10 mouse cellular contexts compared by ENCODE assay signal in the genomic region with DNA sequence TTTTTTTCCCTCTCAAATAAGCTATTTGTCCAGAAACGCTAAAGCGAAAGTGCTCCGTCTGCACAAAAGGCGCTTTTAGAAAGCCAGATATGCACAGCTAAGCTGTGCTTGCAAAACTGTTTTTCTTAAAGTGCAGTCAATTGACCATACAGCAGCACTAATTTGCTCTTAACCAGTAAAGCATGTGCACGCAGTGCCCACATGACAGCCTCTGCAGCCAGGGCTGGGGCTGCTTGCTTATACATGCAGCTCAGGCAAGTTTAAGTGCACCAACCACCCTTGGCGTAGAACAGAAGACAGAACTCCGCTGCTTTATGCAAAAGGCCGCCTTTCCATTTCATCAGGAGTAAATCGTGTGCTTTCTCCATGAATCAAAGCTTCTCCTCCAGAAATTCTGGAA.
DNase-seq lines count a peak whose midpoint lies in the region; ATAC-seq lines count a peak whose summit lies in the region.
"Had no signal": no experiment of that assay in that cellular context is flagged by ENCODE, and none has a peak within 500 bp of the region (broad histone marks: within the 10 kb centered on the region; RNA-seq: fewer than 3 reads in every experiment).

No protein-coding gene starts in this region.

- 0 out of 2 replicates have a peak overlapping the region, but pooled peaks have one; percentile 35 for H3K9ac ChIP-seq in forebrain, embryonic 16.5 days (replicated peaks; ENCODE audit: low read depth, low read length)
- H3K9ac ChIP-seq in heart, embryonic 12.5 days, result no peak overlapping the region

- ATAC-seq in forebrain, embryonic 16.5 days, result peak; percentile 95
- no peak for ATAC-seq in heart, embryonic 12.5 days (ENCODE audit: insufficient number of reproducible peaks, low FRiP score)
- ATAC-seq in megakaryocyte, adult 5-6 weeks (ENCODE audit: poor library complexity, severe bottlenecking), result no peak

- H3K4me3 ChIP-seq in forebrain, embryonic 16.5 days (replicated peaks; ENCODE audit: low read length), result peak overlapping the region; percentile 17
- H3K4me3 ChIP-seq in heart, embryonic 12.5 days, result no peak overlapping the region

- H3K9me3 ChIP-seq in forebrain, embryonic 16.5 days (ENCODE audit: control insufficient read depth, low read length), result no peaks in the 10 kb centered on the region
- H3K9me3 ChIP-seq in heart, embryonic 12.5 days (replicated peaks), result no peaks in the 10 kb centered on the region

- no peaks in the 10 kb centered on the region for H3K27me3 ChIP-seq in forebrain, embryonic 16.5 days (replicated peaks; ENCODE audit: control insufficient read depth, insufficient read depth, low read length)
- H3K27me3 ChIP-seq in heart, embryonic 12.5 days (replicated peaks), result no peaks in the 10 kb centered on the region

- 36% methylated on average over 9 of the region's 9 CpGs for whole genome bisulfite sequencing in forebrain, embryonic 16.5 days
- 83% methylated on average over 9 of the region's 9 CpGs for WGBS in heart, embryonic 12.5 days

- no peak overlapping the region for H3K27ac ChIP-seq in forebrain, embryonic 16.5 days (ENCODE audit: low read length)
- H3K27ac ChIP-seq in heart, embryonic 12.5 days (ENCODE audit: poor library complexity, severe bottlenecking), result no peak overlapping the region

- H3K36me3 ChIP-seq in forebrain, embryonic 16.5 days (ENCODE audit: control insufficient read depth, insufficient read depth), result no peaks in the 10 kb centered on the region
- no peaks in the 10 kb centered on the region for H3K36me3 ChIP-seq in heart, embryonic 12.5 days

- peak; percentile 11 for DNase-seq in layer of hippocampus, adult 9-11 months
- DNase-seq in layer of hippocampus, adult 8-10 months (ENCODE audit: low spot score in 2 of 2), result no peak
- DNase-seq in left cerebral cortex, postnatal 4 days, result peak; percentile 12
- peak; percentile 25 for DNase-seq in right cerebral cortex, postnatal 10 days (ENCODE audit: low spot score in 2 of 2)
- no peak for DNase-seq in adrenal gland, adult 8-10 months
- DNase-seq: cerebellum, adult 8-10 months had no signal

- intact Hi-C loops in left cerebral cortex, postnatal 4 days (cut with DNase I), result no loop called here

- H3K4me2 ChIP-seq in forebrain, embryonic 16.5 days (ENCODE audit: low read length), result peak overlapping the region; percentile 43
- no peak overlapping the region for H3K4me2 ChIP-seq in heart, embryonic 12.5 days
- H3K4me2 ChIP-seq: heart, embryonic 11.5 days had no signal

- H3K4me1 ChIP-seq in forebrain, embryonic 16.5 days (replicated peaks; ENCODE audit: control insufficient read depth, insufficient read depth, low read length), result peaks cover 3% of the 10 kb centered on the region; the same call in 1 of the 2 replicates
- H3K4me1 ChIP-seq in heart, embryonic 12.5 days (replicated peaks), result no peaks in the 10 kb centered on the region

Comparison
In these comparisons a context has a peak if more than half of its experiments do, and no peak if none do; other contexts are left out.
1. DNase-seq: peak in layer of hippocampus, adult 9-11 months (single experiment), left cerebral cortex, postnatal 4 days (single experiment) and right cerebral cortex, postnatal 10 days (2 of 2); none in layer of hippocampus, adult 8-10 months (0 of 2) and adrenal gland, adult 8-10 months (single experiment).